Comparison of ENCODE assay signal across 10 mouse cellular contexts in the genomic region with DNA sequence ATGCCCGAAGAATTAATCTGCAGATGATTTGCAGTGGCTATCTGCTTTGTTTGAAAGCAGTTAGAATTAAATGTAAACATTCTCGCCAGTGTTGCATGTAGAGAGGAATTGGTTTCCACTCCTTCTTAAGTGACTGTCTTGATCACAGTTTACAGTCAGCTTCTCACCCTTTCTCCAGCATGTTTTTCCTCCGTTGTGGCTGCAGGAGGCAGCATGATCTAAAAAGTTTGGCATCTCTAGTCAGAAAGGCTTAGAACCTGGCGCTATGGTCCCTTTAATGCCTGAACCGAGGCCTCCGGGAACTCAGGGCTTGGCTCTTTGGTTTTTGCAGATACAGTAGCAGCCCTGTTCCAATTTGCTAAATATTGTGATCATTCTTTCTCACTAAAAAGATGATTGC.
DNase-seq lines count a peak whose midpoint lies in the region; TF ChIP-seq lines count a peak whose summit lies in the region.
"Had no signal": no experiment of that assay in that cellular context is flagged by ENCODE, and none has a peak within 500 bp of the region (broad histone marks: within the 10 kb centered on the region; RNA-seq: fewer than 3 reads in every experiment).

No protein-coding gene starts in this region.

- H3K9me3 ChIP-seq in heart, embryonic 10.5 days: no peaks in the 10 kb centered on the region
- H3K9me3 ChIP-seq: forebrain, embryonic 13.5 days; G1E; limb, embryonic 15.5 days had no signal

- no peaks in the 10 kb centered on the region for H3K79me2 ChIP-seq in heart, adult 2 months (replicated peaks; ENCODE audit: control insufficient read depth, insufficient read depth, low read length)

- no peaks in the 10 kb centered on the region for H3K36me3 ChIP-seq in heart, adult 2 months (ENCODE audit: control insufficient read depth, insufficient read depth, low read length)
- no peaks in the 10 kb centered on the region for H3K36me3 ChIP-seq in heart, embryonic 10.5 days
- H3K36me3 ChIP-seq: G1E; limb, embryonic 15.5 days had no signal

- H3K4me3 ChIP-seq in heart, adult 2 months: no peak overlapping the region
- no peak overlapping the region for H3K4me3 ChIP-seq in heart, embryonic 10.5 days
- H3K4me3 ChIP-seq in cortical plate, adult 2 months (ENCODE audit: insufficient read depth, low read length): no peak overlapping the region
- H3K4me3 ChIP-seq: forebrain, embryonic 13.5 days; limb, embryonic 15.5 days had no signal

- H3K27ac ChIP-seq in heart, adult 2 months: no peak overlapping the region
- H3K27ac ChIP-seq in heart, embryonic 10.5 days: no peak overlapping the region
- no peak overlapping the region for H3K27ac ChIP-seq in cortical plate, adult 2 months (ENCODE audit: insufficient read depth, low read length)
- H3K27ac ChIP-seq: forebrain, embryonic 13.5 days; limb, embryonic 15.5 days had no signal

- TF ChIP-seq POLR2A in heart, adult 2 months (IDR thresholded peaks at IDR 0.05; ENCODE audit: insufficient read depth, low read depth, low read length): no peak
- TF ChIP-seq POLR2A in cortical plate, adult 2 months (IDR thresholded peaks at IDR 0.05; ENCODE audit: extremely low read depth, insufficient read depth, low read length): no peak

- H3K9ac ChIP-seq in heart, adult 2 months (ENCODE audit: low read depth, low read length): no peak overlapping the region
- H3K9ac ChIP-seq: forebrain, embryonic 13.5 days; limb, embryonic 15.5 days had no signal

- peak in 1 of 2 experiments; percentile 27 for DNase-seq in heart, adult 2 months
- no peak for DNase-seq in heart, embryonic 10.5 days (ENCODE audit: low spot score)
- DNase-seq in left cerebral cortex, postnatal 10 days (ENCODE audit: extremely low spot score in 1 of 2, low spot score in 2 of 2): peak; percentile 19 to 44
- DNase-seq in left cerebral cortex, adult 8-10 months (ENCODE audit: low spot score in 2 of 2): no peak
- peak; percentile 60 for DNase-seq in lung, postnatal 10 days
- DNase-seq in spleen, adult 12 weeks (ENCODE audit: low spot score): no peak

- 43% methylated on average over 6 of the region's 6 CpGs for WGBS in heart, adult 2 months
- WGBS in heart, embryonic 10.5 days: 39% methylated on average over 6 of the region's 6 CpGs

- no peaks in the 10 kb centered on the region for H3K4me1 ChIP-seq in heart, adult 2 months (ENCODE audit: control insufficient read depth, insufficient read depth, low read length)
- no peaks in the 10 kb centered on the region for H3K4me1 ChIP-seq in heart, embryonic 10.5 days
- H3K4me1 ChIP-seq in cortical plate, adult 2 months (ENCODE audit: control insufficient read depth, insufficient read depth, low read length): no peaks in the 10 kb centered on the region

- no peak for TF ChIP-seq EP300 in heart, adult 2 months (IDR thresholded peaks at IDR 0.05; ENCODE audit: insufficient read depth, low read depth, low read length)

- H3K27me3 ChIP-seq in heart, adult 2 months (ENCODE audit: control insufficient read depth, insufficient read depth, low read length): no peaks in the 10 kb centered on the region
- H3K27me3 ChIP-seq in heart, embryonic 10.5 days (ENCODE audit: insufficient read depth, poor library complexity, severe bottlenecking): no peaks in the 10 kb centered on the region
- H3K27me3 ChIP-seq: forebrain, embryonic 13.5 days; limb, embryonic 15.5 days had no signal

- TF ChIP-seq CTCF in heart, adult 2 months (IDR thresholded peaks at IDR 0.05): peak; percentile 72
- TF ChIP-seq CTCF in cortical plate, adult 2 months (IDR thresholded peaks at IDR 0.05; ENCODE audit: extremely low read depth, insufficient read depth, low read length): peak; percentile 49

- intact Hi-C loops in heart, adult 2 months (cut with DNase I): loop anchor here (2.0 kb wide), 1 partner anchor 51 kb away; no protein-coding TSS in a partner anchor
- intact Hi-C loops in left cerebral cortex, postnatal 10 days (cut with DNase I): loop anchor here (2.0 to 10.0 kb wide), 2 partner anchors 105 to 1241 kb away; no protein-coding TSS in a partner anchor

Comparison
In these comparisons a context has a peak if more than half of its experiments do, and no peak if none do; other contexts are left out.
1. DNase-seq: peak in left cerebral cortex, postnatal 10 days (2 of 2) and lung, postnatal 10 days (single experiment); none in heart, embryonic 10.5 days (single experiment), left cerebral cortex, adult 8-10 months (0 of 2) and spleen, adult 12 weeks (single experiment).